Mouse (Mus musculus) embryonic facial prominence, embryonic 13.5 days (tissue): ENCODE data around the gene Ccr6. TPM values are rescaled to one million over a fixed set of nuclear protein-coding genes. Genes with fewer than 3 reads are reported as not detected.

ENCODE experiments used
- ATAC-seq: fragments of 200-750 bp; cut with Nextera tagmentation; 2 replicates; pipeline ENCODE4 v1.8.0; 2017; ENCODE audit warnings: low read depth; ENCODE audit not compliant: insufficient number of reproducible peaks, insufficient read depth, low FRiP score, low TSS enrichment
- H3K27ac ChIP-seq: fragments of 300-500 bp; sonication (generic); 2 replicates; pipeline ENCODE4 v1.5.1; 2015; ENCODE audit warnings: moderate library complexity, mild to moderate bottlenecking, inconsistent platforms
- H3K27me3 ChIP-seq: fragments of 300-500 bp; sonication (generic); 2 replicates; pipeline ENCODE4 v1.6.1; 2015; ENCODE audit warnings: mild to moderate bottlenecking, inconsistent platforms
- H3K36me3 ChIP-seq: fragments of 300-500 bp; sonication (generic); 2 replicates; pipeline ENCODE4 v1.6.1; 2015; ENCODE audit warnings: mild to moderate bottlenecking, inconsistent platforms
- H3K4me1 ChIP-seq: fragments of 300-500 bp; sonication (generic); 2 replicates; pipeline ENCODE4 v1.6.1; 2015; ENCODE audit warnings: inconsistent platforms
- H3K4me2 ChIP-seq: fragments of 300-500 bp; sonication (generic); 2 replicates; pipeline ENCODE4 v1.6.1; 2015; ENCODE audit warnings: moderate library complexity, mild to moderate bottlenecking, inconsistent platforms
- H3K4me3 ChIP-seq: fragments of 300-500 bp; sonication (generic); 2 replicates; pipeline ENCODE4 v1.5.1; 2015; ENCODE audit warnings: mild to moderate bottlenecking, inconsistent platforms
- H3K9ac ChIP-seq: fragments of 300-500 bp; sonication (generic); 2 replicates; pipeline ENCODE4 v1.6.1; 2015; ENCODE audit warnings: mild to moderate bottlenecking, inconsistent platforms
- H3K9me3 ChIP-seq: fragments of 300-500 bp; sonication (generic); 2 replicates; pipeline ENCODE4 v1.6.1; 2016; ENCODE audit warnings: inconsistent platforms
- WGBS: fragments of 180-500 bp; shearing (Covaris S2); methylation state at CpG from one replicate; pipeline ENCODE4 v1.1.7; 2015; ENCODE audit warnings: mixed read lengths; 5-methylcytosine and 5-hydroxymethylcytosine counted together
- polyA plus RNA-seq: library from polyadenylated mRNA; unstranded; fragments of >200 nt; fragmentation: Nextera tagmentation; extraction: Ambion mirVana; gene quantifications from 2 replicates; pipeline ENCODE4 v1.2.1, GENCODE M21; 2015

Ccr6 gene
- polyA plus RNA-seq, 1 experiment from 2014 or later = not detected

GRCm38 (mm10) chr17:8211399-8211798 lies 24.4 kb upstream of the Ccr6 start:
- no peak overlapping the region for H3K4me3 ChIP-seq

GRCm38 (mm10) chr17:8214369-8214768 lies 21.5 kb upstream of the Ccr6 start:
- no peaks in the 10 kb centered on the region for H3K36me3 ChIP-seq
- no peaks in the 10 kb centered on the region for H3K9me3 ChIP-seq
- H3K4me1 ChIP-seq = no peaks in the 10 kb centered on the region
- no peak overlapping the region for H3K9ac ChIP-seq
- H3K27ac ChIP-seq = no peak overlapping the region
- no peak overlapping the region for H3K4me3 ChIP-seq
- ATAC-seq = no peak
- no peak overlapping the region for H3K4me2 ChIP-seq
- H3K27me3 ChIP-seq = no peaks in the 10 kb centered on the region
- 97% methylated on average over 1 of the region's 1 CpGs for WGBS

More at GRCm38 (mm10) chr17:8211399-8211798, 24.4 kb upstream of the Ccr6 start:
- Histone ChIP-seq H3K9ac (no peak overlapping the region), H3K27ac (no peak overlapping the region), H3K9me3 (no peaks in the 10 kb centered on the region), H3K36me3 (no peaks in the 10 kb centered on the region), H3K4me2 (no peak overlapping the region), H3K4me1 (no peaks in the 10 kb centered on the region), H3K27me3 (no peaks in the 10 kb centered on the region)
- WGBS = 81% methylated on average over 6 of the region's 6 CpGs
- no peak for ATAC-seq

GRCm38 (mm10) chr17:8215016-8215745 lies 20.7 kb upstream of the Ccr6 start:
- H3K9ac ChIP-seq = no peak overlapping the region
- H3K4me1 ChIP-seq = no peaks in the 10 kb centered on the region
- no peak overlapping the region for H3K27ac ChIP-seq
- no peaks in the 10 kb centered on the region for H3K9me3 ChIP-seq
- no peaks in the 10 kb centered on the region for H3K27me3 ChIP-seq
- no peaks in the 10 kb centered on the region for H3K36me3 ChIP-seq
- H3K4me3 ChIP-seq = no peak overlapping the region
- ATAC-seq = no peak
- H3K4me2 ChIP-seq = no peak overlapping the region
- 88% methylated on average over 12 of the region's 12 CpGs for WGBS

- no peak overlapping the region for H3K27ac ChIP-seq
- 88% methylated on average over 10 of the region's 10 CpGs for WGBS
Measured at GRCm38 (mm10) chr17:8223225-8223624, 12.6 kb upstream of the Ccr6 start.

GRCm38 (mm10) chr17:8224072-8224471 lies 11.8 kb upstream of the Ccr6 start:
- H3K9me3 ChIP-seq = no peaks in the 10 kb centered on the region
- WGBS = 86% methylated on average over 1 of the region's 1 CpGs
- H3K27ac ChIP-seq = no peak overlapping the region
- H3K4me2 ChIP-seq = no peak overlapping the region
- no peak overlapping the region for H3K4me3 ChIP-seq
- no peak overlapping the region for H3K9ac ChIP-seq
- no peak for ATAC-seq
- H3K27me3 ChIP-seq = no peaks in the 10 kb centered on the region
- no peaks in the 10 kb centered on the region for H3K4me1 ChIP-seq
- no peaks in the 10 kb centered on the region for H3K36me3 ChIP-seq

More at GRCm38 (mm10) chr17:8223225-8223624, 12.6 kb upstream of the Ccr6 start:
- Histone ChIP-seq H3K27me3 (no peaks in the 10 kb centered on the region), H3K4me3 (no peak overlapping the region), H3K9ac (no peak overlapping the region), H3K4me2 (no peak overlapping the region), H3K36me3 (no peaks in the 10 kb centered on the region), H3K9me3 (no peaks in the 10 kb centered on the region), H3K4me1 (no peaks in the 10 kb centered on the region)
- ATAC-seq = no peak

- 91% methylated on average over 2 of the region's 2 CpGs for WGBS
Measured at GRCm38 (mm10) chr17:8225166-8225565, 10.7 kb upstream of the Ccr6 start.

GRCm38 (mm10) chr17:8225746-8226145 lies 10.1 kb upstream of the Ccr6 start:
- Histone ChIP-seq H3K9ac (no peak overlapping the region), H3K27me3 (no peaks in the 10 kb centered on the region), H3K4me3 (no peak overlapping the region), H3K27ac (no peak overlapping the region), H3K4me1 (no peaks in the 10 kb centered on the region), H3K4me2 (no peak overlapping the region), H3K9me3 (no peaks in the 10 kb centered on the region), H3K36me3 (no peaks in the 10 kb centered on the region)
- no peak for ATAC-seq
- whole genome bisulfite sequencing = 79% methylated on average over 4 of the region's 4 CpGs

More at GRCm38 (mm10) chr17:8225166-8225565, 10.7 kb upstream of the Ccr6 start:
- no peaks in the 10 kb centered on the region for H3K27me3 ChIP-seq
- no peak overlapping the region for H3K9ac ChIP-seq
- H3K4me3 ChIP-seq = no peak overlapping the region
- no peaks in the 10 kb centered on the region for H3K4me1 ChIP-seq
- H3K9me3 ChIP-seq = no peaks in the 10 kb centered on the region
- no peak for ATAC-seq
- no peak overlapping the region for H3K27ac ChIP-seq
- H3K4me2 ChIP-seq = no peak overlapping the region
- H3K36me3 ChIP-seq = no peaks in the 10 kb centered on the region

GRCm38 (mm10) chr17:8228622-8229021 lies 7.2 kb upstream of the Ccr6 start:
- no peak overlapping the region for H3K9ac ChIP-seq
- H3K4me1 ChIP-seq = no peaks in the 10 kb centered on the region
- no peaks in the 10 kb centered on the region for H3K9me3 ChIP-seq
- no peak overlapping the region for H3K4me3 ChIP-seq
- no peak overlapping the region for H3K4me2 ChIP-seq
- no peaks in the 10 kb centered on the region for H3K27me3 ChIP-seq
- 50% methylated on average over 9 of the region's 9 CpGs for WGBS
- H3K27ac ChIP-seq = no peak overlapping the region
- no peaks in the 10 kb centered on the region for H3K36me3 ChIP-seq
- ATAC-seq = no peak

GRCm38 (mm10) chr17:8229607-8230006 lies 6.2 kb upstream of the Ccr6 start:
- Histone ChIP-seq H3K4me2 (no peak overlapping the region), H3K27ac (no peak overlapping the region), H3K9me3 (no peaks in the 10 kb centered on the region), H3K36me3 (no peaks in the 10 kb centered on the region), H3K4me1 (no peaks in the 10 kb centered on the region), H3K4me3 (no peak overlapping the region), H3K27me3 (no peaks in the 10 kb centered on the region), H3K9ac (no peak overlapping the region)
- WGBS = 82% methylated on average over 3 of the region's 3 CpGs
- ATAC-seq = no peak

- Histone ChIP-seq H3K27ac (no peak overlapping the region), H3K4me2 (no peak overlapping the region), H3K9me3 (no peaks in the 10 kb centered on the region), H3K36me3 (no peaks in the 10 kb centered on the region), H3K27me3 (no peaks in the 10 kb centered on the region), H3K4me3 (no peak overlapping the region), H3K4me1 (no peaks in the 10 kb centered on the region), H3K9ac (no peak overlapping the region)
- 72% methylated on average over 5 of the region's 5 CpGs for WGBS
- ATAC-seq = no peak
Measured at GRCm38 (mm10) chr17:8232089-8232488, 3.8 kb upstream of the Ccr6 start.

GRCm38 (mm10) chr17:8233618-8234214 lies 2.1 kb upstream of the Ccr6 start:
- H3K4me2 ChIP-seq = no peak overlapping the region
- WGBS = 72% methylated on average over 15 of the region's 15 CpGs
- ATAC-seq = no peak
- no peaks in the 10 kb centered on the region for H3K9me3 ChIP-seq
- H3K36me3 ChIP-seq = no peaks in the 10 kb centered on the region
- H3K9ac ChIP-seq = no peak overlapping the region
- no peaks in the 10 kb centered on the region for H3K27me3 ChIP-seq
- H3K27ac ChIP-seq = no peak overlapping the region
- no peaks in the 10 kb centered on the region for H3K4me1 ChIP-seq
- no peak overlapping the region for H3K4me3 ChIP-seq

GRCm38 (mm10) chr17:8234537-8234936 lies 1.3 kb upstream of the Ccr6 start:
- ATAC-seq = no peak
- 63% methylated on average over 4 of the region's 4 CpGs for WGBS
- Histone ChIP-seq H3K27ac (no peak overlapping the region), H3K9me3 (no peaks in the 10 kb centered on the region), H3K4me1 (no peaks in the 10 kb centered on the region), H3K9ac (no peak overlapping the region), H3K4me3 (no peak overlapping the region), H3K36me3 (no peaks in the 10 kb centered on the region), H3K27me3 (no peaks in the 10 kb centered on the region), H3K4me2 (no peak overlapping the region)
